In genomic region chr17:33999341-34000149, GRCm38 (mm10) we compare ENCODE assay signal across 8 mouse cellular contexts. TPM values are rescaled to one million over a fixed set of nuclear protein-coding genes. Genes with fewer than 3 reads are reported as not detected.
DNase-seq lines count a peak whose midpoint lies in the region; ATAC-seq and TF ChIP-seq lines count a peak whose summit lies in the region.

No protein-coding gene starts in this region.

- no peak for TF ChIP-seq EP300 in heart, postnatal 0 days (IDR thresholded peaks at IDR 0.05; ENCODE audit: low read depth)

- H3K4me2 ChIP-seq in heart, postnatal 0 days (ENCODE audit: low read depth, low read length), result peak overlapping the region; percentile 99
- peak overlapping the region; percentile 84 for H3K4me2 ChIP-seq in midbrain, embryonic 14.5 days (ENCODE audit: low read length)

- peak; percentile 67 for ATAC-seq in heart, postnatal 0 days (ENCODE audit: insufficient read depth, low read depth)
- 0 out of 2 replicates have a peak, but pooled peaks have one; percentile 6 for ATAC-seq in midbrain, embryonic 14.5 days (ENCODE audit: low FRiP score, low TSS enrichment)

- no peak for TF ChIP-seq POLR2A in bone marrow macrophage, adult 2 months (IDR thresholded peaks at IDR 0.05; ENCODE audit: borderline replicate concordance, low read depth, low read length)

- H3K27ac ChIP-seq in bone marrow macrophage, adult 2 months (ENCODE audit: insufficient read depth, low read depth, low read length), result peak overlapping the region; percentile 60
- no peak overlapping the region for H3K27ac ChIP-seq in heart, postnatal 0 days (ENCODE audit: low read depth)
- 0 out of 2 replicates have a peak overlapping the region, but pooled peaks have one; percentile 16 for H3K27ac ChIP-seq in limb, embryonic 10.5 days
- H3K27ac ChIP-seq in midbrain, embryonic 14.5 days (replicated peaks; ENCODE audit: low read depth, low read length), result no peak overlapping the region

- H3K27me3 ChIP-seq in heart, postnatal 0 days (ENCODE audit: control insufficient read depth, insufficient read depth, low read length), result no peaks in the 10 kb centered on the region
- peaks cover 63% of the 10 kb centered on the region for H3K27me3 ChIP-seq in limb, embryonic 10.5 days (ENCODE audit: low read depth, poor library complexity, severe bottlenecking)
- H3K27me3 ChIP-seq in midbrain, embryonic 14.5 days (ENCODE audit: control insufficient read depth, insufficient read depth, low read length), result peaks cover 19% of the 10 kb centered on the region; the same call in 1 of the 2 replicates

- H3K4me1 ChIP-seq in bone marrow macrophage, adult 2 months (ENCODE audit: control insufficient read depth, insufficient read depth, low read length), result peaks cover 14% of the 10 kb centered on the region
- H3K4me1 ChIP-seq in heart, postnatal 0 days (ENCODE audit: control insufficient read depth, insufficient read depth), result peaks cover 4% of the 10 kb centered on the region; the same call in 1 of the 2 replicates
- peaks cover 14% of the 10 kb centered on the region for H3K4me1 ChIP-seq in limb, embryonic 10.5 days
- H3K4me1 ChIP-seq in midbrain, embryonic 14.5 days (ENCODE audit: control insufficient read depth, insufficient read depth, low read length), result peaks cover 5% of the 10 kb centered on the region; the same call in 1 of the 2 replicates

- peak overlapping the region; percentile 89 for H3K4me3 ChIP-seq in bone marrow macrophage, adult 2 months (ENCODE audit: insufficient read depth, low read length)
- peak overlapping the region; percentile 59 for H3K4me3 ChIP-seq in heart, postnatal 0 days (ENCODE audit: low read depth, low read length)
- peak overlapping the region; percentile 60 for H3K4me3 ChIP-seq in limb, embryonic 10.5 days
- peak overlapping the region; percentile 43 for H3K4me3 ChIP-seq in midbrain, embryonic 14.5 days (replicated peaks; ENCODE audit: low read depth, low read length)

- TF ChIP-seq CTCF in bone marrow macrophage, adult 2 months (IDR thresholded peaks at IDR 0.05; ENCODE audit: low read depth, low read length), result no peak
- no peak for TF ChIP-seq CTCF in heart, postnatal 0 days (IDR thresholded peaks at IDR 0.05; ENCODE audit: low read depth)

- 2% methylated on average over 79 of the region's 87 CpGs for WGBS in heart, postnatal 0 days
- 3% methylated on average over 87 of the region's 87 CpGs for WGBS in limb, embryonic 10.5 days
- WGBS in midbrain, embryonic 14.5 days, result 2% methylated on average over 87 of the region's 87 CpGs

- no peaks in the 10 kb centered on the region for H3K36me3 ChIP-seq in heart, postnatal 0 days (replicated peaks; ENCODE audit: control insufficient read depth, insufficient read depth, low read length)
- H3K36me3 ChIP-seq in limb, embryonic 10.5 days, result no peaks in the 10 kb centered on the region
- H3K36me3 ChIP-seq in midbrain, embryonic 14.5 days (ENCODE audit: control insufficient read depth, insufficient read depth, low read length), result no peaks in the 10 kb centered on the region

- H3K9me3 ChIP-seq in heart, postnatal 0 days (replicated peaks; ENCODE audit: control insufficient read depth, low read length), result no peaks in the 10 kb centered on the region
- H3K9me3 ChIP-seq in limb, embryonic 10.5 days (replicated peaks), result no peaks in the 10 kb centered on the region
- no peaks in the 10 kb centered on the region for H3K9me3 ChIP-seq in midbrain, embryonic 14.5 days (ENCODE audit: control insufficient read depth, low read length)

- peak; percentile 42 for DNase-seq in gastrocnemius, postnatal 10 days
- DNase-seq in gastrocnemius, adult 18-20 months (ENCODE audit: low spot score), result no peak
- DNase-seq in heart, postnatal 0 days (ENCODE audit: low spot score), result no peak
- peak; percentile 58 for DNase-seq in limb, embryonic 10.5 days (ENCODE audit: low spot score)
- DNase-seq in midbrain, embryonic 14.5 days, result peak; percentile 39
- no peak for DNase-seq in layer of hippocampus, postnatal 14 days (ENCODE audit: low spot score in 2 of 2)
- no peak for DNase-seq in layer of hippocampus, adult 8-10 months (ENCODE audit: low spot score in 2 of 2)

- peak overlapping the region; percentile 59 for H3K9ac ChIP-seq in heart, postnatal 0 days (replicated peaks; ENCODE audit: low read depth, low read length)
- peak overlapping the region; percentile 45; the same call in 1 of the 2 replicates for H3K9ac ChIP-seq in midbrain, embryonic 14.5 days (replicated peaks; ENCODE audit: low read length)

RNA-seq across cellular contexts. Expression of gene H2-K1, which starts 0.6 kb away (rescaled TPM):
- 10 to 100 TPM; 38.9 to 46.7 TPM for total RNA-seq in gastrocnemius, postnatal 10 days (2021)
- 10 to 100 TPM; 47.2 to 57.7 TPM for total RNA-seq in gastrocnemius, adult 18-20 months (2021)
- 2,635 and 2,812 TPM in 2 replicates for polyA plus RNA-seq in bone marrow macrophage, adult 2 months (2012; ENCODE audit: insufficient read depth, insufficient read length, missing spikeins)
- total RNA-seq in heart, postnatal 0 days (2014; rRNA removed; ENCODE audit: low replicate concordance), result 61.0 and 84.5 TPM in 2 replicates
- 42.9 and 48.4 TPM in 2 replicates for polyA plus RNA-seq in heart, postnatal 0 days (2015; fragmentation: Nextera tagmentation; extraction: Ambion mirVana)
- 2.9 and 4.7 TPM in 2 replicates for polyA plus RNA-seq in limb, embryonic 10.5 days (2016; fragmentation: Nextera tagmentation; extraction: Ambion mirVana)
- polyA plus RNA-seq in midbrain, embryonic 14.5 days (2014; fragmentation: Nextera tagmentation; extraction: Ambion mirVana), result 10.5 and 15.5 TPM in 2 replicates
- 10 to 100 TPM; 14.4 to 15.9 TPM for total RNA-seq in layer of hippocampus, postnatal 14 days (2021)
- total RNA-seq in layer of hippocampus, adult 8-10 months (2022), result 100 to 1,000 TPM in 1 of 4 experiments, 10 to 100 TPM in 3; 29.6 to 138 (median 63.9) TPM

RNA-seq across cellular contexts. Expression of gene Ring1, which starts 24.9 kb away (rescaled TPM):
- 10 to 100 TPM; 13.4 to 18.0 TPM for total RNA-seq in gastrocnemius, postnatal 10 days (2021)
- total RNA-seq in gastrocnemius, adult 18-20 months (2021), result 10 to 100 TPM; 12.5 to 13.5 TPM
- polyA plus RNA-seq in bone marrow macrophage, adult 2 months (2012; ENCODE audit: insufficient read depth, insufficient read length, missing spikeins), result 22.8 and 22.9 TPM in 2 replicates
- total RNA-seq in heart, postnatal 0 days (2014; rRNA removed; ENCODE audit: low replicate concordance), result 22.5 and 48.5 TPM in 2 replicates
- 10.3 and 11.9 TPM in 2 replicates for polyA plus RNA-seq in heart, postnatal 0 days (2015; fragmentation: Nextera tagmentation; extraction: Ambion mirVana)
- polyA plus RNA-seq in limb, embryonic 10.5 days (2016; fragmentation: Nextera tagmentation; extraction: Ambion mirVana), result 11.8 and 15.0 TPM in 2 replicates
- 9.1 and 18.5 TPM in 2 replicates for polyA plus RNA-seq in midbrain, embryonic 14.5 days (2014; fragmentation: Nextera tagmentation; extraction: Ambion mirVana)
- total RNA-seq in layer of hippocampus, postnatal 14 days (2021), result 10 to 100 TPM; 32.5 to 37.8 TPM
- 10 to 100 TPM; 34.8 to 44.1 (median 42.7) TPM for total RNA-seq in layer of hippocampus, adult 8-10 months (2022)

RNA-seq across cellular contexts. Expression of gene H2-Ke6, which starts 28.3 kb away (rescaled TPM):
- 10 to 100 TPM; 50.5 to 63.2 TPM for total RNA-seq in gastrocnemius, postnatal 10 days (2021)
- 10 to 100 TPM; 80.3 to 82.1 TPM for total RNA-seq in gastrocnemius, adult 18-20 months (2021)
- 64.2 and 78.0 TPM in 2 replicates for polyA plus RNA-seq in bone marrow macrophage, adult 2 months (2012; ENCODE audit: insufficient read depth, insufficient read length, missing spikeins)
- total RNA-seq in heart, postnatal 0 days (2014; rRNA removed; ENCODE audit: low replicate concordance), result 80.6 and 101 TPM in 2 replicates
- polyA plus RNA-seq in heart, postnatal 0 days (2015; fragmentation: Nextera tagmentation; extraction: Ambion mirVana), result 58.5 and 64.6 TPM in 2 replicates
- 25.9 and 33.7 TPM in 2 replicates for polyA plus RNA-seq in limb, embryonic 10.5 days (2016; fragmentation: Nextera tagmentation; extraction: Ambion mirVana)
- polyA plus RNA-seq in midbrain, embryonic 14.5 days (2014; fragmentation: Nextera tagmentation; extraction: Ambion mirVana), result 56.1 and 75.0 TPM in 2 replicates
- 10 to 100 TPM; 48.0 to 48.7 TPM for total RNA-seq in layer of hippocampus, postnatal 14 days (2021)
- 10 to 100 TPM; 57.9 to 62.2 (median 58.3) TPM for total RNA-seq in layer of hippocampus, adult 8-10 months (2022)

RNA-seq across cellular contexts. Expression of gene Slc39a7, which starts 31.9 kb away (rescaled TPM):
- 10 to 100 TPM; 64.1 to 75.4 TPM for total RNA-seq in gastrocnemius, postnatal 10 days (2021)
- total RNA-seq in gastrocnemius, adult 18-20 months (2021), result 10 to 100 TPM; 41.0 to 50.2 TPM
- 62.3 and 70.1 TPM in 2 replicates for polyA plus RNA-seq in bone marrow macrophage, adult 2 months (2012; ENCODE audit: insufficient read depth, insufficient read length, missing spikeins)
- 88.7 and 97.2 TPM in 2 replicates for total RNA-seq in heart, postnatal 0 days (2014; rRNA removed; ENCODE audit: low replicate concordance)
- 79.7 and 85.4 TPM in 2 replicates for polyA plus RNA-seq in heart, postnatal 0 days (2015; fragmentation: Nextera tagmentation; extraction: Ambion mirVana)
- 196 TPM in 2 replicates for polyA plus RNA-seq in limb, embryonic 10.5 days (2016; fragmentation: Nextera tagmentation; extraction: Ambion mirVana)
- 95.7 and 97.0 TPM in 2 replicates for polyA plus RNA-seq in midbrain, embryonic 14.5 days (2014; fragmentation: Nextera tagmentation; extraction: Ambion mirVana)
- total RNA-seq in layer of hippocampus, postnatal 14 days (2021), result 10 to 100 TPM; 91.2 to 97.5 TPM
- 100 to 1,000 TPM in 1 of 4 experiments, 10 to 100 TPM in 3; 77.1 to 106 (median 92.6) TPM for total RNA-seq in layer of hippocampus, adult 8-10 months (2022)

RNA-seq across cellular contexts. Expression of gene Rxrb, which starts 32.1 kb away (rescaled TPM):
- 10 to 100 TPM; 40.7 to 43.1 TPM for total RNA-seq in gastrocnemius, postnatal 10 days (2021)
- total RNA-seq in gastrocnemius, adult 18-20 months (2021), result 10 to 100 TPM; 34.9 to 37.0 TPM
- polyA plus RNA-seq in bone marrow macrophage, adult 2 months (2012; ENCODE audit: insufficient read depth, insufficient read length, missing spikeins), result 50.2 and 51.9 TPM in 2 replicates
- 29.4 and 36.6 TPM in 2 replicates for total RNA-seq in heart, postnatal 0 days (2014; rRNA removed; ENCODE audit: low replicate concordance)
- 28.4 and 31.2 TPM in 2 replicates for polyA plus RNA-seq in heart, postnatal 0 days (2015; fragmentation: Nextera tagmentation; extraction: Ambion mirVana)
- 49.9 and 51.0 TPM in 2 replicates for polyA plus RNA-seq in limb, embryonic 10.5 days (2016; fragmentation: Nextera tagmentation; extraction: Ambion mirVana)
- 33.3 and 33.4 TPM in 2 replicates for polyA plus RNA-seq in midbrain, embryonic 14.5 days (2014; fragmentation: Nextera tagmentation; extraction: Ambion mirVana)
- 10 to 100 TPM; 70.9 to 72.1 TPM for total RNA-seq in layer of hippocampus, postnatal 14 days (2021)
- total RNA-seq in layer of hippocampus, adult 8-10 months (2022), result 10 to 100 TPM; 70.8 to 85.4 (median 78.0) TPM

Comparison
In these comparisons a context has a peak if more than half of its experiments do, and no peak if none do; other contexts are left out.
1. DNase-seq: peak in gastrocnemius, postnatal 10 days (single experiment), limb, embryonic 10.5 days (single experiment) and midbrain, embryonic 14.5 days (single experiment); none in gastrocnemius, adult 18-20 months (single experiment), heart, postnatal 0 days (single experiment), layer of hippocampus, postnatal 14 days (0 of 2) and layer of hippocampus, adult 8-10 months (0 of 2).
2. H3K27ac ChIP-seq: peak in bone marrow macrophage, adult 2 months (single experiment) and limb, embryonic 10.5 days (single experiment); none in heart, postnatal 0 days (single experiment) and midbrain, embryonic 14.5 days (single experiment).
3. Peak in every context shown above with its lines, with median percentiles within 50 percentile points of each other: H3K4me3 ChIP-seq.